Mouse (Mus musculus) embryonic stem cell, embryonic (primary cell): ENCODE results near the gene Lgals3.
"Not testable (repeated sequence)": the region's sequence is repeated elsewhere in the genome, so short reads cannot be mapped to it uniquely, and the experiment has no call there.

Experiments used
- CTCF ChIA-PET, 4 experiments: fragments of 300-600 bp in 2 of 4; fragments of 350-600 bp in 2 of 4; sonication (Branson Sonifier 250); formaldehyde crosslinking; loops; one replicate each; lab custom pipeline; 2022; ENCODE audit warnings: inconsistent platforms in 2 of 4; lab: Charles Lee
- POLR2A ChIA-PET, 4 experiments: fragments of 300-600 bp in 2 of 4; fragments of 350-600 bp in 2 of 4; sonication (Branson Sonifier 250); formaldehyde crosslinking; loops; one replicate each; lab custom pipeline; 2022; ENCODE audit warnings: antibody characterized with exemption in 4 of 4, inconsistent platforms in 1 of 4; lab: Charles Lee

The Lgals3 gene

GRCm38 (mm10) chr14:47367461-47367860, at the start of gene Lgals3:
Gene Lgals3, plus strand, starts transcription at chr14:47367751.
- POLR2A ChIA-PET: interaction anchor here (0.6 to 6.9 kb wide), 41 partner anchors 9 to 564 kb away, joined by 3 to 119 read pairs (median 4); partner anchors contain the start of genes Socs4 (in 3 of the 4), Wdhd1 (in 3 of the 4) and Mapk1ip1l (in 2 of the 4)
- CTCF ChIA-PET: interaction anchor here (0.5 to 1.5 kb wide), 9 partner anchors 8 to 831 kb away, joined by 3 to 10 read pairs (median 3); no protein-coding TSS in a partner anchor

GRCm38 (mm10) chr14:47319362-47319761, 48.2 kb upstream of the Lgals3 start:
- CTCF ChIA-PET: interaction anchor here in 1 of 4 experiments (0.6 kb wide), 1 partner anchor 250 kb away, joined by 5 read pairs; no protein-coding TSS in a partner anchor
- POLR2A ChIA-PET: interaction anchor here in 3 of 4 experiments (0.6 to 3.4 kb wide), 14 partner anchors 10 to 249 kb away, joined by 3 to 25 read pairs (median 4); partner anchors contain the start of genes Lgals3 (in 1 of the 3) and Mapk1ip1l (in 1 of the 3)

GRCm38 (mm10) chr14:47321581-47321980, 46.0 kb upstream of the Lgals3 start:
- POLR2A ChIA-PET: interaction anchor here in 2 of 4 experiments (0.6 to 0.7 kb wide), 2 partner anchors 66 to 1805 kb away, joined by 3 to 4 read pairs; no protein-coding TSS in a partner anchor
- CTCF ChIA-PET: not testable (repeated sequence)

GRCm38 (mm10) chr14:47325965-47326761, 41.4 kb upstream of the Lgals3 start:
- ChIA-PET CTCF (interaction anchor here in 2 of 4 experiments (1.0 to 2.2 kb wide), 4 partner anchors 28 to 208 kb away, joined by 3 to 6 read pairs (median 4); no protein-coding TSS in a partner anchor), POLR2A (interaction anchor here in 2 of 4 experiments (0.7 to 3.2 kb wide), 12 partner anchors 11 to 99 kb away, joined by 3 to 11 read pairs (median 4); partner anchors contain the start of genes Dlgap5 (in 1 of the 2), Socs4 (in 1 of the 2) and Wdhd1 (in 1 of the 2))

GRCm38 (mm10) chr14:47327347-47327746, 40.2 kb upstream of the Lgals3 start:
- CTCF ChIA-PET: interaction anchor here in 3 of 4 experiments (0.7 to 2.4 kb wide), 5 partner anchors 15 to 69 kb away, joined by 3 to 8 read pairs (median 4); no protein-coding TSS in a partner anchor

GRCm38 (mm10) chr14:47331920-47332319, 35.6 kb upstream of the Lgals3 start:
- CTCF ChIA-PET: interaction anchor here in 3 of 4 experiments (0.8 to 2.9 kb wide), 3 partner anchors 10 to 64 kb away, joined by 3 to 12 read pairs (median 3); no protein-coding TSS in a partner anchor
- POLR2A ChIA-PET: interaction anchor here in 3 of 4 experiments (0.6 to 5.9 kb wide), 19 partner anchors 17 to 216 kb away, joined by 3 to 35 read pairs (median 5); partner anchors contain the start of genes Lgals3 (in 1 of the 3), Mapk1ip1l (in 1 of the 3), Socs4 (in 1 of the 3) and Wdhd1 (in 1 of the 3)

More at GRCm38 (mm10) chr14:47327347-47327746, 40.2 kb upstream of the Lgals3 start:
- POLR2A ChIA-PET: interaction anchor here in 3 of 4 experiments (0.7 to 4.6 kb wide), 25 partner anchors 9 to 241 kb away, joined by 3 to 21 read pairs (median 5); partner anchors contain the start of genes Mapk1ip1l (in 2 of the 3), Dlgap5 (in 1 of the 3) and Lgals3 (in 1 of the 3)

GRCm38 (mm10) chr14:47334819-47335218, 32.7 kb upstream of the Lgals3 start:
- ChIA-PET CTCF (interaction anchor here (0.6 to 3.8 kb wide), 18 partner anchors 12 to 203 kb away, joined by 3 to 23 read pairs (median 4); partner anchors contain the start of gene Lgals3 (in 2 of the 4)), POLR2A (interaction anchor here in 2 of 4 experiments (0.6 to 4.9 kb wide), 15 partner anchors 12 to 199 kb away, joined by 3 to 49 read pairs (median 4); partner anchors contain the start of genes Lgals3 (in 1 of the 2), Socs4 (in 1 of the 2) and Wdhd1 (in 1 of the 2))

GRCm38 (mm10) chr14:47335300-47335699, 32.3 kb upstream of the Lgals3 start:
- CTCF ChIA-PET: interaction anchor here (0.6 to 3.8 kb wide), 19 partner anchors 11 to 1786 kb away, joined by 3 to 23 read pairs (median 4); partner anchors contain the start of gene Lgals3 (in 2 of the 4)
- POLR2A ChIA-PET: interaction anchor here in 2 of 4 experiments (0.6 to 4.9 kb wide), 15 partner anchors 11 to 199 kb away, joined by 3 to 49 read pairs (median 4); partner anchors contain the start of genes Lgals3 (in 1 of the 2), Socs4 (in 1 of the 2) and Wdhd1 (in 1 of the 2)

GRCm38 (mm10) chr14:47340231-47340925, 27.2 kb upstream of the Lgals3 start:
- ChIA-PET POLR2A (interaction anchor here in 2 of 4 experiments (0.5 to 5.1 kb wide), 13 partner anchors 8 to 112 kb away, joined by 3 to 35 read pairs (median 3); partner anchors contain the start of genes Mapk1ip1l (in 1 of the 2) and Socs4 (in 1 of the 2)), CTCF (interaction anchor here in 2 of 4 experiments (1.3 to 2.2 kb wide), 4 partner anchors 9 to 132 kb away, joined by 3 to 9 read pairs (median 5); no protein-coding TSS in a partner anchor)

- CTCF ChIA-PET: interaction anchor here in 3 of 4 experiments (0.5 to 2.2 kb wide), 7 partner anchors 10 to 815 kb away, joined by 3 to 5 read pairs (median 4); no protein-coding TSS in a partner anchor
- POLR2A ChIA-PET: interaction anchor here in 3 of 4 experiments (0.6 to 5.1 kb wide), 18 partner anchors 9 to 131 kb away, joined by 3 to 35 read pairs (median 4); partner anchors contain the start of genes Lgals3 (in 1 of the 3) and Mapk1ip1l (in 1 of the 3)
Measured at GRCm38 (mm10) chr14:47341811-47342291, 25.7 kb upstream of the Lgals3 start.

- CTCF ChIA-PET: interaction anchor here in 3 of 4 experiments (0.9 to 1.6 kb wide), 3 partner anchors 12 to 53 kb away, joined by 3 to 7 read pairs (median 4); no protein-coding TSS in a partner anchor
Measured at GRCm38 (mm10) chr14:47346715-47347114, 20.8 kb upstream of the Lgals3 start.

GRCm38 (mm10) chr14:47350974-47351373, 16.6 kb upstream of the Lgals3 start:
- ChIA-PET POLR2A (interaction anchor here in 3 of 4 experiments (0.7 to 7.5 kb wide), 27 partner anchors 8 to 222 kb away, joined by 3 to 119 read pairs (median 5); partner anchors contain the start of genes Lgals3 (in 2 of the 3), Mapk1ip1l (in 2 of the 3), Socs4 (in 1 of the 3) and Wdhd1 (in 1 of the 3)), CTCF (interaction anchor here (0.6 to 1.6 kb wide), 7 partner anchors 16 to 183 kb away, joined by 3 to 7 read pairs (median 4); no protein-coding TSS in a partner anchor)

More at GRCm38 (mm10) chr14:47346715-47347114, 20.8 kb upstream of the Lgals3 start:
- POLR2A ChIA-PET: interaction anchor here in 3 of 4 experiments (0.6 to 1.9 kb wide), 9 partner anchors 8 to 268 kb away, joined by 3 to 6 read pairs (median 4); no protein-coding TSS in a partner anchor

GRCm38 (mm10) chr14:47352272-47352671, 15.3 kb upstream of the Lgals3 start:
- POLR2A ChIA-PET: interaction anchor here in 3 of 4 experiments (0.6 to 7.5 kb wide), 13 partner anchors 11 to 295 kb away, joined by 3 to 119 read pairs (median 4); partner anchors contain the start of gene Lgals3 (in 2 of the 3)
- CTCF ChIA-PET: interaction anchor here in 3 of 4 experiments (0.7 to 1.5 kb wide), 5 partner anchors 24 to 181 kb away, joined by 3 to 12 read pairs (median 6); no protein-coding TSS in a partner anchor

- CTCF ChIA-PET: interaction anchor here in 2 of 4 experiments (1.3 to 1.5 kb wide), 3 partner anchors 25 to 43 kb away, joined by 3 to 6 read pairs (median 6); no protein-coding TSS in a partner anchor
- POLR2A ChIA-PET: interaction anchor here in 2 of 4 experiments (0.6 to 7.5 kb wide), 20 partner anchors 11 to 1314 kb away, joined by 3 to 119 read pairs (median 8); partner anchors contain the start of gene Lgals3 (in 2 of the 2)
Measured at GRCm38 (mm10) chr14:47353240-47353639, 14.3 kb upstream of the Lgals3 start.

- ChIA-PET CTCF (interaction anchor here (0.5 to 3.1 kb wide), 29 partner anchors 10 to 1185 kb away, joined by 3 to 21 read pairs (median 3); partner anchors contain the start of gene Lgals3 (in 1 of the 4)), POLR2A (interaction anchor here (0.6 to 7.5 kb wide), 51 partner anchors 8 to 220 kb away, joined by 3 to 119 read pairs (median 5); partner anchors contain the start of genes Lgals3 (in 2 of the 4), Mapk1ip1l (in 2 of the 4), Dlgap5 (in 1 of the 4) and Socs4 (in 1 of the 4))
Measured at GRCm38 (mm10) chr14:47354111-47354577, 13.4 kb upstream of the Lgals3 start.
